Mouse (Mus musculus) B cell, adult 67 days (primary cell): ENCODE measurements around the gene Tnfrsf21. TPM values are rescaled to one million over a fixed set of nuclear protein-coding genes. Genes with fewer than 3 reads are reported as not detected.

Source experiments
- total RNA-seq, 2 experiments: library from RNA; stranded (reverse); gene quantifications; 4 replicates each; pipeline ENCODE4 v1.2.4; 2023

The Tnfrsf21 gene
- 1 to 10 TPM; 7.6 to 8.5 TPM for total RNA-seq

GRCm38 (mm10) chr17:43016371-43017331 is at the start of gene Tnfrsf21:
Gene Tnfrsf21 (plus strand): TSS chr17:43016555.

Other genes with a start within 250 kb of the Tnfrsf21 start
- 100 to 1,000 TPM; 101 to 114 TPM for gene Cd2ap, start 139.9 kb upstream of the Tnfrsf21 start, total RNA-seq